Mouse (Mus musculus): ENCODE measurements around the gene Atp1a3. TPM values are rescaled to one million over a fixed set of nuclear protein-coding genes. Genes with fewer than 3 reads are reported as not detected.

Gene Atp1a3
- polyA plus RNA-seq, 1 experiment from 2014 or later = 0.57 TPM

- Histone ChIP-seq H3K36me3 (ENCODE audit: insufficient read depth, low read length) (no peaks in the 10 kb centered on the region), H3K27ac (ENCODE audit: low read length) (no peak overlapping the region), H3K4me2 (replicated peaks; ENCODE audit: low read depth, low read length) (no peak overlapping the region), H3K27me3 (replicated peaks; ENCODE audit: insufficient read depth, low read length) (no peaks in the 10 kb centered on the region), H3K9me3 (ENCODE audit: low read length) (no peaks in the 10 kb centered on the region), H3K9ac (replicated peaks; ENCODE audit: low read depth) (no peak overlapping the region), H3K4me1 (ENCODE audit: insufficient read depth, low read depth, low read length) (no peaks in the 10 kb centered on the region), H3K4me3 (ENCODE audit: low read depth, low read length) (no peak overlapping the region)
- WGBS = 73% methylated on average over 2 of the region's 2 CpGs
- ATAC-seq (peak; percentile 9; the same call in 1 of the 2 replicates), DNase-seq (ENCODE audit: low spot score) (no peak)
- TF ChIP-seq CTCF (IDR thresholded peaks at IDR 0.05) (no peak), EP300 (IDR thresholded peaks at IDR 0.05) (no peak)
Measured at GRCm38 (mm10) chr7:24964288-24964687, 41.5 kb downstream of the Atp1a3 start.

DNA sequence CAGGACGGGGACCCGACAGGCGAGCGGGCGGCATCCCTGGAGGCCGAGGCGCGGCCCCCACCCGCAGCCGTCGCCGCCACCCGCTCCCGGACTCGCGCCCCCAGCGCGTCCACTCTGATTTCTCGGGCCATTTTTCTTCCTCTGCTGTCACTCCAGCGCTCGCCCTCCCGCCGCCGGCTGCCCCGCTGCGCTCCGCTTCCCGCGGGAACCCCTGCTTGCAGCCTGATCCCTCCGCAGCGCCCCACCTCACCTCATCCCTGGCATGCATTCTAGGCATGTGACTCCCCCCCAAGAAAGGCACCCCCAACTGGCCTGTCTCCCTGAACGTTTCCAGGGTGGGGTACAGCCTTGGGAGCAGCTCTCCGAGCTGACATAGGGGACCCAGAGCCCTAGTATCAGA lies 50.5 kb downstream of the Atp1a3 start:
- TF ChIP-seq CTCF (IDR thresholded peaks at IDR 0.05) = no peak
- TF ChIP-seq EP300 (IDR thresholded peaks at IDR 0.05) = no peak
- DNase-seq (ENCODE audit: low spot score) = no peak
- H3K4me2 ChIP-seq (replicated peaks; ENCODE audit: low read depth, low read length) = peak overlapping the region; percentile 63
- peaks cover 54% of the 10 kb centered on the region for H3K27me3 ChIP-seq (replicated peaks; ENCODE audit: insufficient read depth, low read length)
- WGBS = 5% methylated on average over 28 of the region's 33 CpGs
- no peaks in the 10 kb centered on the region for H3K4me1 ChIP-seq (ENCODE audit: insufficient read depth, low read depth, low read length)
- no peak for ATAC-seq
- no peaks in the 10 kb centered on the region for H3K9me3 ChIP-seq (ENCODE audit: low read length)
- H3K36me3 ChIP-seq (ENCODE audit: insufficient read depth, low read length) = no peaks in the 10 kb centered on the region
- H3K4me3 ChIP-seq (ENCODE audit: low read depth, low read length) = peak overlapping the region; percentile 42; the same call in 1 of the 2 replicates
- no peak overlapping the region; the same call in 1 of the 2 replicates for H3K9ac ChIP-seq (replicated peaks; ENCODE audit: low read depth)
- no peak overlapping the region for H3K27ac ChIP-seq (ENCODE audit: low read length)

DNA sequence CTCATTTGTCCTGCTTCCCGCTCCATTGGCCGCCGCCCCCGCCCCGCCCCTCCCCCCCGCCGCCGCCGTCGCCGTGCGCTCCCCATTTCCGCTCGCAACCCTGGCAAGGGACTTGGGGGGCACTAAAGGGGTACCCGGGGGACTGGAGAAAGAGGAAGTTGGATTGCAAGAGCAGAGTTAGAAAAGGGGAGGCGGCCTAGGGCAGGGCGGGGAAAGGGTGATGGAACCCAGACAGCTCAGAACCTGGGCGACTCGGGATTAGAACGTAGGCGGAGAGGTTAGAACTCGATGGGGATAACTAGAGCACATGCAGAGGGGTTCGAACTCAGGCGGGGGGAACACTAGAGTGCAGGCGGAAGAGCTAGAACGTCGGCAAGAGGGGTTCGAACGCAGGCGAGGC lies 51.3 kb downstream of the Atp1a3 start:
- Histone ChIP-seq H3K27ac (ENCODE audit: low read length) (no peak overlapping the region), H3K4me2 (replicated peaks; ENCODE audit: low read depth, low read length) (peak overlapping the region; percentile 63), H3K4me1 (ENCODE audit: insufficient read depth, low read depth, low read length) (no peaks in the 10 kb centered on the region), H3K9ac (replicated peaks; ENCODE audit: low read depth) (no peak overlapping the region), H3K27me3 (replicated peaks; ENCODE audit: insufficient read depth, low read length) (peaks cover 62% of the 10 kb centered on the region), H3K4me3 (ENCODE audit: low read depth, low read length) (peak overlapping the region; percentile 42), H3K36me3 (ENCODE audit: insufficient read depth, low read length) (no peaks in the 10 kb centered on the region), H3K9me3 (ENCODE audit: low read length) (no peaks in the 10 kb centered on the region)
- WGBS = 6% methylated on average over 18 of the region's 30 CpGs
- ATAC-seq (peak; percentile 22), DNase-seq (ENCODE audit: low spot score) (peak; percentile 45)
- TF ChIP-seq CTCF (IDR thresholded peaks at IDR 0.05) (no peak), EP300 (IDR thresholded peaks at IDR 0.05) (no peak)

GRCm38 (mm10) chr7:24953966-24954365 lies 51.8 kb downstream of the Atp1a3 start:
- Histone ChIP-seq H3K27ac (ENCODE audit: low read length) (no peak overlapping the region), H3K4me3 (ENCODE audit: low read depth, low read length) (peak overlapping the region; percentile 42), H3K27me3 (replicated peaks; ENCODE audit: insufficient read depth, low read length) (peaks cover 65% of the 10 kb centered on the region), H3K9me3 (ENCODE audit: low read length) (no peaks in the 10 kb centered on the region), H3K4me1 (ENCODE audit: insufficient read depth, low read depth, low read length) (no peaks in the 10 kb centered on the region), H3K9ac (replicated peaks; ENCODE audit: low read depth) (no peak overlapping the region), H3K4me2 (replicated peaks; ENCODE audit: low read depth, low read length) (peak overlapping the region; percentile 63), H3K36me3 (ENCODE audit: insufficient read depth, low read length) (no peaks in the 10 kb centered on the region)
- ATAC-seq (peak; percentile 5; the same call in 1 of the 2 replicates), DNase-seq (ENCODE audit: low spot score) (no peak)
- TF ChIP-seq CTCF (IDR thresholded peaks at IDR 0.05) (no peak), EP300 (IDR thresholded peaks at IDR 0.05) (no peak)
- WGBS = 1% methylated on average over 22 of the region's 24 CpGs

GRCm38 (mm10) chr7:24949958-24950623 lies 55.7 kb downstream of the Atp1a3 start:
- Histone ChIP-seq H3K4me3 (ENCODE audit: low read depth, low read length) (no peak overlapping the region), H3K27ac (ENCODE audit: low read length) (no peak overlapping the region), H3K4me1 (ENCODE audit: insufficient read depth, low read depth, low read length) (no peaks in the 10 kb centered on the region), H3K4me2 (replicated peaks; ENCODE audit: low read depth, low read length) (no peak overlapping the region), H3K9me3 (ENCODE audit: low read length) (no peaks in the 10 kb centered on the region), H3K27me3 (replicated peaks; ENCODE audit: insufficient read depth, low read length) (peaks cover 85% of the 10 kb centered on the region), H3K9ac (replicated peaks; ENCODE audit: low read depth) (no peak overlapping the region), H3K36me3 (ENCODE audit: insufficient read depth, low read length) (no peaks in the 10 kb centered on the region)
- ATAC-seq (peak; percentile 71), DNase-seq (ENCODE audit: low spot score) (peak; percentile 75)
- no peak for TF ChIP-seq EP300 (IDR thresholded peaks at IDR 0.05)
- TF ChIP-seq CTCF (IDR thresholded peaks at IDR 0.05) = peak; percentile 90
- WGBS = 2% methylated on average over 8 of the region's 8 CpGs

DNA sequence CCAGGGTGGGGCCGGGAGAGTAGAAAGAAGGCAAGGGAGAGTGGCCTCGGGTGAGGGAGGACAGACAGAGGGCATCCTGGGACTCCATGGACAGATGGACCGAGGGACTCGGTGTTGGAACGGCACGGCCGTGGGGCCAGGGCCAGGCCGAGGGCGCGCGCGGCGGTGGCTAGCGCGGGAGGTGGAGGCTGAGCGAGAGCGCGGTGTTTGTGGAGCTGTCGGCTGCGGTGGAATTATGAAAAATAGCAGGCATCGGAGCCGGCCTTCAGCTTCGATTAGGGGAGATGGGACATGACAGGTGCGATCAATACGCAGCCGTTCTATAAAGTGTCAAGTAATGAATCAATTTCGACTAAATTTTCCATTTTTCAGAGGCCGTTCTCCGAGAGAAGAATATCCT lies 57.0 kb downstream of the Atp1a3 start:
- WGBS = 2% methylated on average over 29 of the region's 29 CpGs
- H3K9me3 ChIP-seq (ENCODE audit: low read length) = no peaks in the 10 kb centered on the region
- H3K36me3 ChIP-seq (ENCODE audit: insufficient read depth, low read length) = no peaks in the 10 kb centered on the region
- ATAC-seq (no peak), DNase-seq (ENCODE audit: low spot score) (no peak)
- no peak overlapping the region for H3K4me2 ChIP-seq (replicated peaks; ENCODE audit: low read depth, low read length)
- no peak overlapping the region for H3K4me3 ChIP-seq (ENCODE audit: low read depth, low read length)
- no peaks in the 10 kb centered on the region for H3K4me1 ChIP-seq (ENCODE audit: insufficient read depth, low read depth, low read length)
- H3K9ac ChIP-seq (replicated peaks; ENCODE audit: low read depth) = no peak overlapping the region
- no peak overlapping the region for H3K27ac ChIP-seq (ENCODE audit: low read length)
- H3K27me3 ChIP-seq (replicated peaks; ENCODE audit: insufficient read depth, low read length) = peaks cover 78% of the 10 kb centered on the region
- no peak for TF ChIP-seq EP300 (IDR thresholded peaks at IDR 0.05)
- no peak for TF ChIP-seq CTCF (IDR thresholded peaks at IDR 0.05)
